Mouse (Mus musculus) cerebellum, postnatal 14 days (tissue): ENCODE results near the gene Smndc1.

ENCODE experiments used
- DNase-seq, 2 experiments: peaks; one replicate each; pipeline ENCODE4 v3.0.0; 2021; ENCODE audit warnings: mixed read lengths in 2 of 2

Gene Smndc1

DNA sequence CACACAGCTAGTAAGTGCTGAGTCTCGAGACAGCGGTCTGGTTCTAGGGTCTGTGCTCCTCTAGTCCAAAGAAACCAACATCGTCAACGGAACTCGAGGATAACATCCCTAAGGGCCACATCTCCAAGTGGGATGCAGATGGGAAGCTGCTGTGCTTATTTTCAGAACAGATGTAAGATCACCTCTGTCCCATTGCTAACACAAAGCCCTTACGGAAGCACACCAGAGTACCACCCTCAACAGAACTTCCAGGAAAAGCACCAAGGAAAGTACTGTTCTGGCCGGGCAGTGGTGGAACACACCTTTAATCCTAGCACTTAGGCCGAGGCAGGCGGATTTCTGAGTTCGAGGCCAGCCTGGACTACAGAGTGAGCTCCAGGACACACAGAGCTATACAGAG lies 12.0 kb downstream of the Smndc1 start:
- DNase-seq: no peak

GRCm38 (mm10) chr19:53377652-53378051 lies 12.7 kb downstream of the Smndc1 start:
- no peak for DNase-seq

DNA sequence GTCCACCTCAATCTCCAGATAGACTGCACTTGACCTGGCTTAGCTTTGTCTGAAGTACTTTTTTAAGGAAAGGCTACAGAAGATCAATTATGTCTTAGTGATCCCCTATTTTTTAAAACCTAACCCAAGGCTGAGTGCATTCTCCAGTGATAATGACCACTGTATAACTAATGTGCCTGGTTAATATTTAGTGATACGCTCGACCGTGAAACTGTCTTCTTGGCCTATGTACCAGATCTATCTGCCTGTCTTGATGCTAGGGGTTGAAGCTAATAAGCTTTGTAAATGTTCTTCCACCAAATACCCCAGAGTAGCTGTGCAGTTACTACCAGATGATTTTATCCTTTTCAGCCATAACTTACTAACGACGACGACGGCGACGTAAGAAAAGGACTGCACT lies 14.6 kb downstream of the Smndc1 start:
- DNase-seq: no peak

GRCm38 (mm10) chr19:53375299-53375698 lies 15.1 kb downstream of the Smndc1 start:
- DNase-seq: no peak

GRCm38 (mm10) chr19:53373570-53373969 lies 16.8 kb downstream of the Smndc1 start:
- no peak for DNase-seq

- no peak for DNase-seq
Observed at GRCm38 (mm10) chr19:53371666-53372065, 18.7 kb downstream of the Smndc1 start, which contains the start of gene Gm10197. Gene Gm10197 (minus strand): TSS chr19:53371766.

DNA sequence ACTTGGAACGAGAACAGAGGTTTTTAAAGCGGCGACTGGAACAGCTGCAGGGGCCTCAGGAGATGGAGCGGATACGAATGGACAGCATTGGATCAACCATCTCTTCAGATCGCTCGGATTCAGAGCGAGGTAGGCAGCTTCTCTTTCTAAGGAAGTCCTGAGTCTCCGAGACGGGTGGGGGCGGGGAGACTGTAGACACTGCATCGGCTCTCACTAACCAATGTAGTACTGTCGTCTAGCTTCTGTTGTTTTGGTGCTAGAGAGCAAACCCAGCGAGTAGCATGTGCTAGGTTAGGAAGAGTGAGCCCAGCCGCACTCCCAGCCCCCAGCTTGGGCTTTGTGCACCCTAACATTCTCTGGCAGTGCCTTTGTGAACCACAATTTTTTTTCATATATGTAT lies 20.1 kb downstream of the Smndc1 start:
- DNase-seq: no peak

- peak; percentile 93 to 95 for DNase-seq
Observed at GRCm38 (mm10) chr19:53369469-53370043, 20.8 kb downstream of the Smndc1 start.

DNA sequence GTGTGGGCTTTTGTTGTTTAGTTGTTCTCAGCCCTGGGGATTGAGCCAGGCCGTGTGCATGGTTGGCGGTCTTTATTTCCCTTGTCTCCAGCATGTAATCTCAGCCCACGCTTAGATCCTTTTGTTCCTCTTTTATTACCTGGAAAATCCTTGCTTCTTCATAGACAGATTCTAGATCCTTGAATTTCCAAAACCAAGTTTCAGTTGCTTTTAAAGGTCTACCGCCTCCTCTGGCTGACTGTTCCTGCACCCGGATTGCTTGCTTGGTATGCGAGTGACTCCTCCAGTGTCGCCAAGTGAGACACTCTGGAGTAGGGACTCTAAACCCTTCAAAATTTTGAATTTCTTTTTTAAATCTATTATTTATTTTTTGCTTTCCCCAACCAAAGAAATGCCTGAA lies 23.5 kb downstream of the Smndc1 start:
- no peak for DNase-seq

DNA sequence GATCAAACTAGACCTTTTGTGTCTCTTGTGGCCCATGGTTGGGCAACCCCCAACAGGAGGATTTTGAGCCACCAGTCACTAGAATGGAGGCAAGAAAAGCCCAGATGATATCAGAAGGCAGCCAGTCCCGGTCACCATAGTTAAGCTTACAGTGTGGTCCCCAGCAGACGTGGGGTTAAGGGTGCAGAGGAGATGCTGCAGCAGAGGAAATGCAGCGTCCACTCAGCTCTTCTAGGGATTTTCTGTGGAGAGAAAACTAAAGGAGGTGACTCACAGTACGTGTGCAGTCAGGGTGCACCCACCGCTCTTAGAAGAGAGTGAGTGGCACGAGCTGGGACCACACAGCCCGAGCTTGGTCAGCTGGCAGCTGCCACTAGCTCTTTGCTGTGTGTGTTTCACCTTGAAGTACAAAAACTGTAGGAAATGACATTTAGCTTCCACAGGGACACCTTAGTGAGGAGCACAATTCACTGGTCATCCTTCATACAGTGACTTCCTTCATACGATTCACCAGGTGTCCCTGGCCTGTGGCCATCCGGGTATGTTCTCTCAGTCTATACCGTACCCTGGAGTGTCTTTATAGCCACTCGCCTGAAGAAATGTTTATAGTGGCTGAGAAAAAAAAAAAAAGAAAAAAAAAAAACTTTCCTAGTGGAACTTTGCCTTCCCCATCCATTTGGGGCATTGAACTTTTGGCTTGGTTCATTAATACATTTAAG lies 24.2 kb downstream of the Smndc1 start:
- no peak for DNase-seq

- peak; percentile 63 to 74 for DNase-seq
Observed at GRCm38 (mm10) chr19:53364963-53365362, 25.4 kb downstream of the Smndc1 start.

DNA sequence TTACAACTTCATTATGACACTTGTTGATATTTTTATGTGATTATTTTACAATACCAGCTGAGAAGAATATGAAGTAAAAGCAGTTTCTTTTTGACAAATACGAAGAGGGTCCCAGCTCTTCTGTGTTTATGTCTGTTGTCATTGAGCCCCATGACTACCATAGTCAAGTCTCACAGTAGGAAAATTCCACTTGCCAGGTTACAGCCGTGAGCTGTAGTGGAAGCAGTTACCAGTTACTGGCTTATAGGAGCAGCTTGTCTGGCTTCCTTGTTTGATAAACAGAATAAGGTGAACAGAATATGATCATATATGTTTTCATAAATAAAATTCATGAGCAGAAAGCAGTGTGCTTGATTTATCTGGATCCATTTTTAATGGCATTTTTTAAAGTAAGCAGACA lies 25.8 kb downstream of the Smndc1 start:
- DNase-seq: no peak

GRCm38 (mm10) chr19:53362967-53363366 lies 27.4 kb downstream of the Smndc1 start:
- peak; percentile 70 to 87 for DNase-seq

DNA sequence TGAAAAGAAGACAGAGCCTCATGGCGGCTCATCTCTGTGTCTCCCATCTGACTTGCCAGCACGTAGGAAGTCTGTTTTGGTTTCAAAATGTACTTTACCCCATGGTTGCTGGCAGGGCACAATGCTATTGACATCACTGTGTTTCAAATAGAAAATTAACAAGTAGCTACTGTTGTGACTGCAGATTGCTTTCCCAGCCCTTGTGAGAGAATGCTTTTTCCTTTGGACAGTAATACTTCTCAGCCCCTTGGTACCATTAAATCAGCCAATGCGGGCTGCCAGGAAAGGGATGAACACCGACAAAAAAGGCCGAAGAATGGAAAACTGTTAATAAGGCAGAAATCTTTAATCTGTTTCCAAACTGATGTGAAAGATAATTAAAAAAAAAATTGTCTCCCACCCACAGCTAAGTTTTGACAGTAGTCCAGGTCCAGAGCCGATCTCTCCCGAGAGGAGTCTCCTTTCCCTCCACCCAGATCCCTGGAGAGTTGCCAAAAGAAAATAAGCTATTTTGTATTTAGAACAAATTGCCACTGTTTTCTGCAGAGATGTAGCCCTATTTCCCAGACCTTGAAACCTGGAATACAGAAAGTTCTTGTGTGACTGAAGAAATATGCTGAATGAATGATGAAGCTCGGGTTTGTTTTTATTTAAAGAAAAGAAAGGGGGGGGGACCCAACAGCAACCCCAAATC lies 30.0 kb downstream of the Smndc1 start:
- peak; percentile 70 to 78 for DNase-seq

- DNase-seq: peak; percentile 97
Observed at GRCm38 (mm10) chr19:53359160-53360033, 31.0 kb downstream of the Smndc1 start.

DNA sequence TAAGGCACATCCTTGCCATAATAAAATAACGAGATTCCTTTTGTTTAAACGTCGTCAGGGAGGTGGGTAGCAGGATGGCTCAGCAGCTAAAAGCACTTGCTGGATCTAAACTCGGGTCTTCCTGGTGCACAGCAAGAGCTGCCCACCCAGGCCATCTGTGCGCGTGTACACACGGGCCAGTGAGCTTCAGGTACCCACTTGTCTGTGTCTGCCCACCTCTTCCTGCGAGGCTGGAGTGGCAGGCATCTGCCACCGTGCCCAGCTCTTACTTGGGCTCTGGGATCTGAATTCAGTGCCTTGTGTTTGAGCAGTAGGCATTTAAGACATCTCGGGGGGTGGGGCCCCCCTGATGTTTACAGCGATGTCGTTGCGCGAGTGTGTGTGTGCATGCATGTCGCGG lies 35.3 kb downstream of the Smndc1 start:
- peak; percentile 71 to 83 for DNase-seq

GRCm38 (mm10) chr19:53354271-53355000 lies 35.9 kb downstream of the Smndc1 start:
- DNase-seq: peak; percentile 51 to 59

GRCm38 (mm10) chr19:53353864-53354263 lies 36.5 kb downstream of the Smndc1 start:
- no peak for DNase-seq

GRCm38 (mm10) chr19:53345766-53346165 lies 44.6 kb downstream of the Smndc1 start:
- no peak for DNase-seq

DNA sequence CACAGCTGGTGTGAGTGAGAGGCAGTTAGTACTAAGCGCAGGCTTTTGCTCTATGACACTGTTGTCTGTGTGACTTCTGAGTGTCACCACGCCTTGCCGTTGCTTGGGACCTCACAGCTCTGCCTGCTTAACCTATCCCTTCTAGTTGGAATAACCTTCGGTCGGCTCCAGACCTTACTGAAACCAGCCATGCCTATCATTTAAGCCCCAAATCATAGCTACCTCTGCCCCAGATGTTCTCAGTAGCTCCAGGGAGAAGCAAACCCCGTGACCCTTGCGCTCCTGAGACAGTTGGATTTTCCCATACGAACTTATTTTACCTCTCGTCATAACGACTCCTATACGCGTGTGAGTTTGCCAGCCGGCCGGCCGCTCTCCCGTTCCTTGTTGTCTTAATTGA lies 46.3 kb downstream of the Smndc1 start:
- no peak for DNase-seq

DNA sequence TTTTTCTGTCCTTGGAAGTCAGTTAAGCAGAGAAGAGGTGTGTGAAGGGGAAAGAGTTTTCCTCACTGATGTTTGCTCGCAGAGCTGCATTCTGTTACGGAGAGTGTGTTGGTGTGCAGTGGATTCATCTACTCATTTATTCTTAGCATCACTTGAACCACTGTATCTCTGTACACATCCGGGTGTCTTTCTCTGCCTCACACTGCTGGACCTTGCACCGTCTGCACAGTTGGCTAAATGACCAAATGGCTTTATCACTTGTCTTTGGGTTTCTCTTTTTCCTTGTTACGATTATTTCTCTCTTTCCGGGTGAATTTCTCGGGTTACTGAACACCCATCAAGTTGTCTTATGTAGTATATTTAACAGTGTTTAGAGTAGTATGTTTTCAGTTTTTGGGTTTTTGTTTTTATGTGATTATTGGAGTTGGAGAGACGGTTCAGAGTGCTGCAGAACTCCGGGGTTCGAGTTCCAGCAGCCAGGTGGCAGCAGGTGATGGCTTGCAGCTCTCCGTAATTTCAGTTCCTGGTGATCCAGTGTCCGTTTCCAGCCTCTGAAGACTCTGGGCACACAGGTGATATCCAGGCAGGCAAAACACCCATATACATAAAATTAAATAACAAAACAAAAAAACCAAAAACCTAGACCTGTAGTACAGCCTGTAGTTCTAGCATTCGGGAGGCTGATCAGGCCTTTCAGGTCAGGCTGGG lies 47.0 kb downstream of the Smndc1 start:
- DNase-seq: no peak

GRCm38 (mm10) chr19:53340423-53340822 lies 50.0 kb downstream of the Smndc1 start:
- peak in 1 of 2 experiments; percentile 65 for DNase-seq
